Comparison of ENCODE assay signal across 31 mouse cellular contexts in the genomic region with DNA sequence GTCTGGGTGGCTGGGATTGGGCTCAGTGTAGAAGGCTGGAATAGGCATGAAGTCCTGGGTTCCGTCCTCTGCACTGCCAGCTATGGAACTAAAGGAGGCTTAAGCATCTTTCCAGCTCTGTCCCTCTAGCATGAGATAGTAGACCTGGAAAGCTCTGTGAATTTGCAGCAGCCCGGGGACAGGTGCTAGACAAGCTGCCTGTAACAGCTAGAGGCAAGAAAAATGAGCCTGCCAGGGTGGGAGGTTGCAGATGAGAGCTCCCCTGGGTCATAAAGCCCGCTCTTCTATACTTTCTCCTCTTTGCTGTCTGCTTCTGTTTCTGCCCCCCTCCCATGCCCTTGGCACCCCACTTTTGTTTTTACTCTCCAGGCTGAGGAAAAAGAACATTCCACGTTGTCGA. TPM values are rescaled to one million over a fixed set of nuclear protein-coding genes. Genes with fewer than 3 reads are reported as not detected.
DNase-seq lines count a peak whose midpoint lies in the region; ATAC-seq and TF ChIP-seq lines count a peak whose summit lies in the region.
"Had no signal": no experiment of that assay in that cellular context is flagged by ENCODE, and none has a peak within 500 bp of the region (broad histone marks: within the 10 kb centered on the region; RNA-seq: fewer than 3 reads in every experiment).

No protein-coding gene starts in this region.

- WGBS in forebrain, embryonic 14.5 days = 70% methylated on average over 5 of the region's 5 CpGs
- WGBS in forebrain, embryonic 11.5 days = 67% methylated on average over 5 of the region's 5 CpGs
- 50% methylated on average over 5 of the region's 5 CpGs for WGBS in neural tube, embryonic 15.5 days

- peaks cover 12% of the 10 kb centered on the region for H3K4me1 ChIP-seq in forebrain, embryonic 14.5 days (ENCODE audit: control insufficient read depth, insufficient read depth, low read length)
- H3K4me1 ChIP-seq in forebrain, embryonic 11.5 days (replicated peaks; ENCODE audit: control insufficient read depth, insufficient read depth, low read length) = no peaks in the 10 kb centered on the region; the same call in 1 of the 2 replicates
- H3K4me1 ChIP-seq in neural tube, embryonic 15.5 days = peaks cover 22% of the 10 kb centered on the region

- peak overlapping the region; percentile 35; the same call in 1 of the 2 replicates for H3K27ac ChIP-seq in forebrain, embryonic 14.5 days (ENCODE audit: low read depth, low read length)
- no peak overlapping the region for H3K27ac ChIP-seq in forebrain, embryonic 11.5 days (ENCODE audit: low read depth, low read length)
- H3K27ac ChIP-seq in neural tube, embryonic 15.5 days (replicated peaks) = no peak overlapping the region
- H3K27ac ChIP-seq: embryonic facial prominence, embryonic 13.5 days; heart, adult 2 months; hindbrain, embryonic 13.5 days; limb, embryonic 13.5 days; lung, embryonic 15.5 days; midbrain, embryonic 10.5 days; midbrain, embryonic 15.5 days had no signal

- no peak overlapping the region for H3K4me3 ChIP-seq in forebrain, embryonic 14.5 days (ENCODE audit: low read depth, low read length)
- H3K4me3 ChIP-seq in forebrain, embryonic 11.5 days (ENCODE audit: low read depth, low read length) = no peak overlapping the region
- no peak overlapping the region for H3K4me3 ChIP-seq in neural tube, embryonic 15.5 days (replicated peaks)
- H3K4me3 ChIP-seq: embryonic facial prominence, embryonic 13.5 days; erythroblast, embryonic 14.5 days; heart, adult 2 months; heart, embryonic 12.5 days; hindbrain, embryonic 13.5 days; limb, embryonic 13.5 days; lung, embryonic 15.5 days; midbrain, embryonic 10.5 days; midbrain, embryonic 15.5 days had no signal

- H3K4me2 ChIP-seq in forebrain, embryonic 14.5 days (ENCODE audit: low read length) = no peak overlapping the region
- no peak overlapping the region for H3K4me2 ChIP-seq in forebrain, embryonic 11.5 days (ENCODE audit: low read depth, low read length, severe bottlenecking)
- no peak overlapping the region for H3K4me2 ChIP-seq in neural tube, embryonic 15.5 days
- H3K4me2 ChIP-seq: embryonic facial prominence, embryonic 13.5 days; heart, embryonic 12.5 days; hindbrain, embryonic 13.5 days; limb, embryonic 13.5 days; liver, embryonic 11.5 days; lung, embryonic 15.5 days; midbrain, embryonic 15.5 days had no signal

- no peak for TF ChIP-seq CTCF in brain, embryonic 14.5 days (IDR thresholded peaks at IDR 0.05; ENCODE audit: borderline replicate concordance, extremely low read depth, insufficient read depth, insufficient read length)

- H3K9me3 ChIP-seq in forebrain, embryonic 14.5 days (replicated peaks; ENCODE audit: control insufficient read depth, low read length) = no peaks in the 10 kb centered on the region
- H3K9me3 ChIP-seq in forebrain, embryonic 11.5 days (ENCODE audit: control insufficient read depth, low read length) = no peaks in the 10 kb centered on the region; the same call in 1 of the 2 replicates
- no peaks in the 10 kb centered on the region for H3K9me3 ChIP-seq in neural tube, embryonic 15.5 days (replicated peaks)
- H3K9me3 ChIP-seq: embryonic facial prominence, embryonic 13.5 days; heart, embryonic 12.5 days; hindbrain, embryonic 13.5 days; limb, embryonic 13.5 days; lung, embryonic 15.5 days; midbrain, embryonic 15.5 days had no signal

- H3K9ac ChIP-seq in forebrain, embryonic 14.5 days (ENCODE audit: low read length) = no peak overlapping the region
- H3K9ac ChIP-seq in forebrain, embryonic 11.5 days (ENCODE audit: low read length) = no peak overlapping the region
- no peak overlapping the region for H3K9ac ChIP-seq in neural tube, embryonic 15.5 days (replicated peaks)
- H3K9ac ChIP-seq: embryonic facial prominence, embryonic 13.5 days; heart, embryonic 12.5 days; hindbrain, embryonic 13.5 days; limb, embryonic 13.5 days; lung, embryonic 15.5 days; midbrain, embryonic 15.5 days had no signal

- peak; percentile 44; the same call in 1 of the 2 replicates for ATAC-seq in forebrain, embryonic 14.5 days
- ATAC-seq in forebrain, embryonic 11.5 days (replicated peaks; ENCODE audit: low FRiP score) = no peak
- ATAC-seq in neural tube, embryonic 15.5 days (ENCODE audit: low FRiP score) = no peak
- ATAC-seq: intestine, embryonic 16.5 days; midbrain, embryonic 15.5 days; Patski had no signal

- no peaks in the 10 kb centered on the region for H3K27me3 ChIP-seq in forebrain, embryonic 14.5 days (replicated peaks; ENCODE audit: control insufficient read depth, insufficient read depth, low read length)
- H3K27me3 ChIP-seq in forebrain, embryonic 11.5 days (ENCODE audit: control insufficient read depth, insufficient read depth, low read length) = no peaks in the 10 kb centered on the region; the same call in 1 of the 2 replicates
- H3K27me3 ChIP-seq in neural tube, embryonic 15.5 days (replicated peaks) = peaks cover 4% of the 10 kb centered on the region
- H3K27me3 ChIP-seq: midbrain, embryonic 15.5 days; Patski had no signal

- peak; percentile 65 for DNase-seq in forebrain, embryonic 14.5 days (ENCODE audit: low spot score)
- no peak for DNase-seq in forebrain, embryonic 11.5 days (ENCODE audit: low spot score)
- DNase-seq in gastrocnemius, postnatal 25 days = peak; percentile 32
- no peak for DNase-seq in gastrocnemius, postnatal 10 days
- peak; percentile 75 for DNase-seq in brain, embryonic 14.5 days (ENCODE audit: low read depth)
- peak; percentile 46 for DNase-seq in telencephalon, adult 2 months (ENCODE audit: low read depth, low spot score)
- DNase-seq: adrenal gland, postnatal 10 days; cerebellum, adult 11-12 months; cerebellum, adult 9-11 months; embryo, embryonic 11 days; gastrocnemius, postnatal 36 days; heart, adult 2 months; heart, postnatal 4 days; kidney, adult 9 months; kidney, postnatal 10 days; right cerebral cortex, postnatal 4 days; thymus, postnatal 36 days had no signal

- H3K36me3 ChIP-seq in forebrain, embryonic 14.5 days (ENCODE audit: control insufficient read depth, insufficient read depth, low read length) = no peaks in the 10 kb centered on the region
- H3K36me3 ChIP-seq in forebrain, embryonic 11.5 days (ENCODE audit: control insufficient read depth, insufficient read depth, low read length) = no peaks in the 10 kb centered on the region
- no peaks in the 10 kb centered on the region for H3K36me3 ChIP-seq in neural tube, embryonic 15.5 days
- H3K36me3 ChIP-seq: embryonic facial prominence, embryonic 13.5 days; heart, embryonic 12.5 days; hindbrain, embryonic 13.5 days; limb, embryonic 13.5 days; lung, embryonic 15.5 days; midbrain, embryonic 10.5 days; midbrain, embryonic 15.5 days had no signal

- no peak for TF ChIP-seq POLR2A in brain, embryonic 14.5 days (IDR thresholded peaks at IDR 0.05; ENCODE audit: borderline replicate concordance, extremely low read depth, insufficient read depth, insufficient read length, poor library complexity, severe bottlenecking)

RNA-seq across cellular contexts. Expression of a gene that starts 7.0 kb away (rescaled TPM):
- polyA plus RNA-seq in forebrain, embryonic 14.5 days (2014; fragmentation: Nextera tagmentation; extraction: Ambion mirVana) = 68.1 and 95.4 TPM in 2 replicates
- 71.3 and 75.4 TPM in 2 replicates for polyA plus RNA-seq in forebrain, embryonic 11.5 days (2014; fragmentation: Nextera tagmentation; extraction: Ambion mirVana)
- 10 to 100 TPM; 60.7 to 61.1 TPM for total RNA-seq in gastrocnemius, postnatal 25 days (2021)
- total RNA-seq in gastrocnemius, postnatal 10 days (2021) = 100 to 1,000 TPM in 1 of 2 experiments, 10 to 100 TPM in 1; 94.9 to 103 TPM
- 47.0 and 51.3 TPM in 2 replicates for polyA plus RNA-seq in brain, embryonic 14.5 days (2012; rRNA removed)
- polyA plus RNA-seq in neural tube, embryonic 15.5 days (2015; fragmentation: Nextera tagmentation; extraction: Ambion mirVana) = 86.0 and 89.8 TPM in 2 replicates

RNA-seq across cellular contexts. Expression of a gene that starts 46.2 kb away (rescaled TPM):
- 11.0 and 11.2 TPM in 2 replicates for polyA plus RNA-seq in forebrain, embryonic 14.5 days (2014; fragmentation: Nextera tagmentation; extraction: Ambion mirVana)
- polyA plus RNA-seq in forebrain, embryonic 11.5 days (2014; fragmentation: Nextera tagmentation; extraction: Ambion mirVana) = 9.1 and 10.4 TPM in 2 replicates
- 10 to 100 TPM; 71.7 to 90.2 TPM for total RNA-seq in gastrocnemius, postnatal 25 days (2021)
- 10 to 100 TPM; 92.0 to 94.9 TPM for total RNA-seq in gastrocnemius, postnatal 10 days (2021)
- 15.5 and 17.3 TPM in 2 replicates for polyA plus RNA-seq in brain, embryonic 14.5 days (2012; rRNA removed)
- 4.4 and 5.9 TPM in 2 replicates for polyA plus RNA-seq in neural tube, embryonic 15.5 days (2015; fragmentation: Nextera tagmentation; extraction: Ambion mirVana)
- total RNA-seq: megakaryocyte progenitor cell, adult 5-6 weeks; MEL had no signal
- polyA plus RNA-seq: erythroblast, embryonic 14.5 days had no signal

Comparison
In these comparisons a context has a peak if more than half of its experiments do, and no peak if none do; other contexts are left out.
1. DNase-seq: peak in forebrain, embryonic 14.5 days (single experiment), gastrocnemius, postnatal 25 days (single experiment), brain, embryonic 14.5 days (single experiment) and telencephalon, adult 2 months (single experiment); none in forebrain, embryonic 11.5 days (single experiment) and gastrocnemius, postnatal 10 days (single experiment).